Mouse (Mus musculus): Measurements from ENCODE around the gene Zfr2.

Gene Zfr2

DNA sequence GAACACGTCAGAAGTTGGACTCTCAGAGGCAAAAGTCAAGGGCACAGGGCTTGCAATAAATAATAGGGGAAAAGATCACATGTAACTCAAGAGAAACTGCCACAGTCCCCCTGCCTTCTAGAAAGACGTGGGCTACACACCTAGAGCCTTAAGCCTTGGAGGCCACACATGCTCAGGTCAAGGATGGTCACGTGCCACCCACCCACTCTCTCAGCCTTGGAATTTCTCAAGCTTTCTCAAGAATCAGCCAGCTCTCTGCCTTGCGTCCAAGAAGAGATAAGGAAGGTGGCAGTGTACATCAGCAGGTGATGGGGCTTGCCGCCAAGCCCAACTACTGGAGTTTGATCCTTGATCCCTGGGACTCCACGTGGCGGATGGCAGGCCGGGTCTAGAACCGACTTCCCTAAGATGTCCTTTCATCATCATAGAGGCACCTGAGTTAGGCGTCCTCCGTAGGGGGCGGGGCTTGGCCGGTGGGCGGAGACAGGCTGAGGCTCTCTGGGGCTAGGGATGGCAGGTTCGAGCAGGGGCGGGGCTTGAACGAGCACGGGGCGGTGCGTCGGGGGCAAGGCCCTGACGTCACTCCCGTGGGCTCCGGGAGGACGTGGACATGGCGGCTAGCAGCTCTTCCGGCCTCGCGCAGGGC lies at the start of gene Zfr2:
TSS of gene Zfr2 (plus strand) at position 576 of the 646 bp plus-strand sequence.
- DNase-seq (ENCODE audit: low spot score in 2 of 2) = peak; percentile 74 to 94

DNA sequence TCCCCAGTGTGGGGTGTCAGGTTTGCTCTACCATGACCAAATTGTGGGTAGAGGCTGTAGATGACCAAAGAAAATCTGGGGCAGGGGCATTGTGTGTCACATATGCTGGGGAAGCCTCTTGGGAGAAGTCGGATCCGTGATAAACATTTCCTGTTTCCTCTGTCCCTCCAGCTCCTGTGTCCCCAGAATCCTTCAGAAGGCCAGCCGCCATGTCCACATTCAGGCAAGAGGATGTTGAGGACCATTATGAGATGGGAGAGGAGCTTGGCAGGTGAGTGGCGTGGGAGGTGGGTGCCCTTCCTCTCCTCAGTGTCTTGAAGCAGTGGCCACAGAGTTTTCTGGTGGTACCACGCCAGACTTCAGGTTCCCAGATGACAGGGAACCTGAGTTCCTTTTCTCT lies 49.1 kb upstream of the Zfr2 start, which contains the start of gene 4930442H23Rik:
TSS of gene 4930442H23Rik (minus strand) at position 45 of the 400 bp plus-strand sequence.
- DNase-seq (ENCODE audit: low spot score in 2 of 2) = no peak

DNA sequence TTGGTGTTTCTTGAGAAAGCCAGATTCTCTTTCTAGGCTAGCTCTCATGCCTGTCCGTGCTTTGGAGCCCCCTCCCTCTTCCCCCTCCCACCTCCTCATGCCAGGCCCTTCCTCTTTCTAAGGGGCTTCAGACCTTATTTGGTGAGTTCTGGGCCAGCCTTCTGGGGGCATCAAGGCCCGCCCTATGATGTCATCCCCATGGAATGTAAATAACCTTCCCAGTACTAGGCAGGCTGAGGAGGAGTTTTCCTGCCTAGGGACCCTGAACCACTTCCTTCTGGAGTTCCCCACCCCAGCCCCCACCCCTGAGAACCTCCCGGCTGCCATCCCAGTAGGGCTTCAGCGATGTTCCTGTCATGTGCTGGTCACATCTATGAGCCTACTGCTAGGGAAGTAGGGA lies 48.2 kb upstream of the Zfr2 start:
- no peak for DNase-seq (ENCODE audit: low spot score in 2 of 2)

DNA sequence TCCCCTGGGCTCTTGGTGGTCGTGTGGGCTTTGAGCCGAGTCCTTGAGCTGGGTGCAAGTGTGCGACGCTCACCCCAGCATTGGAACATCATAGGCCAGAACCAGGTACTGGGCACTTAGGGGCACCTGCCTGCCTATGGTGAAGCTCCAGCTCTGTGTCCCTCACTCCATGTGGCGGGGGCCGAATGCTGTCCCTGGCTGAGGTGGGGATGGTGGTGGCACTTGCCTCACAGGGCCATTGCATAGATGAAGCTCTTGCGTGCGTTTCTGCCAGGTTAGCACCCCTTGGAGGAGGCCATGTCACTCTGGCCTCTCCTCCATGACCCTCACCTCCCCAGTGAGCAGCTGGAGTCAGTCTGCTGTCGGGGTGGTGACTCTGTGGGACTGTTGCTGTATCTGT lies 45.8 kb upstream of the Zfr2 start:
- no peak for DNase-seq (ENCODE audit: low spot score in 2 of 2)

DNA sequence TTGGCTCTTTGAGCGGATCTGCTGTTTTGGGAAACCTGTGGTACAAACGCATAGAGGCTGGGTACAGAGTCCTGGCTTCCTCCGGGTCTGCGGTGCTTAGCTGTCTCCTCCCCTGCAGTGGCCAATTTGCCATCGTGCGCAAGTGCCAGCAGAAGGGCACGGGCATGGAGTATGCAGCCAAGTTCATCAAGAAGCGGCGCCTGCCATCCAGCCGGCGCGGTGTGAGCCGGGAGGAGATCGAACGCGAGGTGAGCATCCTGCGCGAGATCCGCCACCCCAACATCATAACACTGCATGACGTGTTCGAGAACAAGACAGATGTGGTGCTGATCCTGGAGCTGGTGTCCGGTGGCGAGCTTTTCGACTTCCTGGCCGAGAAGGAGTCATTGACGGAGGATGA lies 43.1 kb upstream of the Zfr2 start:
- DNase-seq (ENCODE audit: low spot score in 2 of 2) = no peak

DNA sequence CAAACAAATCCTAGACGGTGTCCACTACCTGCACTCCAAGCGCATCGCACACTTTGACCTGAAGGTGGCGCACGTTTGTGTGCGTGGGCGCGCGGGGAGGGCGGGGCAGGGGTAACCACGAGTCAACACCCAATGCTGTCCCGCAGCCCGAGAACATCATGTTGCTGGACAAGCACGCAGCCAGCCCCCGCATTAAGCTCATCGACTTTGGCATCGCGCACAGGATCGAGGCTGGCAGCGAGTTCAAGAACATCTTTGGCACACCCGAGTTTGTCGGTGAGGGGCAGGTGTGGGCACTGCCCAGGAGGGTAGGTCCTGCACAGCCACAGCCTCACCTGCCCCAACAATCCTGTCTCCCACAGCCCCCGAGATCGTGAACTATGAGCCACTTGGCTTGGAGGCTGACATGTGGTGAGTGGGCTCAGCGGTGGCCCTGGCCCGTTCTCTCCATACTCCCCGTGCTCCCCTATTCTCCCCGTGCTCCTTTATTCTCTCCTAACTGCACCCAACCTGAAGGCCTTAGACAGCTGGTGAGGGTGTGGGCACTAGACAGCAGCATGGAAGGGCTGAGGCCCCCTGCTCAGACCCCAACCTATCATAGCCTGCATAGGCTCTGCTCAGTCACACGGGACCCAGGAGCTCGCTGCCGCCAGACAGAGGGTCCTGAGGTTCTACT lies 42.6 kb upstream of the Zfr2 start:
- peak in 1 of 2 experiments; percentile 58 for DNase-seq (ENCODE audit: low spot score in 2 of 2)

DNA sequence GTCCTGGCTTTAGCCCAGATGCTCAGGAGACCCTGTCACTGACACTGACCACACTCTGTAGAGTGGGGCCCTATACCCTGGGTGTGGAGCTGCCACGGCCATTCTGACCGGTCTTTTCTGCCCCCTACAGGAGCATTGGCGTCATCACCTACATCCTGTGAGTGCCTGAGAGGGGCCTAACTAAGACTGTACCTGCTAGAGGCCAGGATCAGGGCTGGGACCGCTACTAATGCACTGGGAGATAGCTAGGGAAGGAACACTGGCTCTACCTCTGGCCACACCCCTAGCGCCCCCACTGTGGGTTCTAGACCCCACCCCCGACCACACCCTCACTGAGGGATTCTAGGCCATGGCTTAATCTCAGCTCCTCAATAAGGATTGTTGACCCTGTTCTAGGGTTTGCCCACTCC lies 42.0 kb upstream of the Zfr2 start:
- no peak for DNase-seq (ENCODE audit: low spot score in 2 of 2)

DNA sequence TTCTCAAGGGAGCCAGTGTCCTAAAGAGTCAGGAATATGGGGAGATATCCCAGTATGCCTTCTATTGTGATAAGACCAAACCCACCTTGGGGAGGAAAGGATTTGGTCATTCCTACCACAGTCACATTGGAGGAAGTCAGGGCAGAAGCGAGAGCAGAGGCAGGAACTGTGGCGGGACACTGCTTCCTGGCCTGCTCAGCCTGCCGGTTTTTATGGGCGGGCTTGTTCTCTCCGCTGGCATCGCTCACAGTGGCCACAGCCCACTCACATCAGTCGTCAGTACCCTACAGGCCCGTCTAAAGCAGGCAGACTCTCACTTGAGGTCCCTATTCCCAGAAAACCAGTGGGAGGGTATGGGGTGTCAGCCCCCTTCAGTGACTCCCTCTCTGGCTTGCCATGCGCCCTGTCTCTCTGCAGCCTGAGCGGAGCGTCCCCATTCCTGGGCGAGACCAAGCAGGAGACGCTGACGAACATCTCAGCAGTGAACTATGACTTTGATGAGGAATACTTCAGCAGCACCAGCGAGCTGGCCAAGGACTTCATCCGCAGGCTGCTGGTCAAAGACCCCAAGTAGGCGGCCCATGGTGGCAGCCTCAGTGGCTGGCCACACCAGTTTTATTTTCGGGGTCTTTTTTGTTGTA lies 41.5 kb upstream of the Zfr2 start:
- no peak for DNase-seq (ENCODE audit: low spot score in 2 of 2)

DNA sequence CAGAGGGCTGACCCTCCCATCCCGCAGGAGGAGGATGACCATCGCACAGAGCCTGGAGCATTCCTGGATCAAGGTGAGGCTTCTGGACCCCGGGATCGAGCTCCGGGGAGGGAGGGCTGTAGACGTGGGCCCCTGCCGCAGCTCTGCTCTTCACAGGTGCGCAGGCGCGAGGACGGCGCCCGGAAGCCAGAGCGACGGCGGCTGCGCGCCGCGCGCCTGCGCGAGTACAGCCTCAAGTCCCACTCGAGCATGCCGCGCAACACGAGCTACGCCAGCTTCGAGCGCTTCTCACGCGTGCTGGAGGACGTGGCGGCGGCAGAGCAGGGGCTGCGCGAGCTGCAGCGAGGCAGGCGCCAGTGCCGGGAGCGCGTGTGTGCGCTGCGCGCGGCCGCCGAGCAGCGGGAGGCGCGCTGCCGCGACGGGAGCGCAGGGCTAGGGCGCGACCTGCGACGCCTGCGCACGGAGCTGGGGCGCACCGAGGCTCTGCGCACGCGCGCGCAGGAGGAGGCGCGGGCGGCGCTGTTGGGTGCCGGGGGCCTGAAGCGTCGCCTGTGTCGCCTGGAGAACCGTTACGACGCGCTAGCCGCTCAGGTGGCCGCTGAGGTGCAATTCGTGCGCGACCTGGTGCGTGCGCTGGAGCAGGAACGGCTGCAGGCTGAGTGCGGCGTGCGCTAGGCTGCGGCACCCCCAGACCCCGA lies 40.5 kb upstream of the Zfr2 start:
- DNase-seq (ENCODE audit: low spot score in 2 of 2) = peak; percentile 73 to 85

DNA sequence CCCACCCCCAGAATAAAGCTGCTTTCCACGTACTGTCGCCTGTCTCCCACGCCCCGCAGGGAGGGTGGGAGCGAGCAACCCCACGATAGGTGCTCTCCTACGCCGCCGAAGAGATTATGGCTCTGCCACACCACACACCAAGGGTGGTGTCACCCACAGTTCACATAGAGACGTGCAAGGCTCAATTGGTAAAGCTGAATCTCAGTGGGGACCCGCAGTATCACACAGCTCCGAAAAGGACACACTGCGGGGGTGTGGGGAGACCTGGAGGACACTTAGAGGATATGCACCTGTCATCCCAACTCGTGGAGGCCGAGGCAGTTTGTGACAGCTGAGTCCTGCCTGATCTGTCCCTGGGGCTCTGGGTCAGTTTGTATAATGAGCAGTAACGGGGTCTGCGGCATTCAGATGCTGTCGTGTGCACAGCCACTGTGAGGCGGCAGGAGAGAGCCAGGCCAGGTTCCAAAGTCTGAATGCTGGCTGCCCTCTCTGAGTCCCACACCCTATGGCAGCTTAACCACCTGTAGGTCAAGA lies 39.9 kb upstream of the Zfr2 start:
- DNase-seq (ENCODE audit: low spot score in 2 of 2) = no peak

DNA sequence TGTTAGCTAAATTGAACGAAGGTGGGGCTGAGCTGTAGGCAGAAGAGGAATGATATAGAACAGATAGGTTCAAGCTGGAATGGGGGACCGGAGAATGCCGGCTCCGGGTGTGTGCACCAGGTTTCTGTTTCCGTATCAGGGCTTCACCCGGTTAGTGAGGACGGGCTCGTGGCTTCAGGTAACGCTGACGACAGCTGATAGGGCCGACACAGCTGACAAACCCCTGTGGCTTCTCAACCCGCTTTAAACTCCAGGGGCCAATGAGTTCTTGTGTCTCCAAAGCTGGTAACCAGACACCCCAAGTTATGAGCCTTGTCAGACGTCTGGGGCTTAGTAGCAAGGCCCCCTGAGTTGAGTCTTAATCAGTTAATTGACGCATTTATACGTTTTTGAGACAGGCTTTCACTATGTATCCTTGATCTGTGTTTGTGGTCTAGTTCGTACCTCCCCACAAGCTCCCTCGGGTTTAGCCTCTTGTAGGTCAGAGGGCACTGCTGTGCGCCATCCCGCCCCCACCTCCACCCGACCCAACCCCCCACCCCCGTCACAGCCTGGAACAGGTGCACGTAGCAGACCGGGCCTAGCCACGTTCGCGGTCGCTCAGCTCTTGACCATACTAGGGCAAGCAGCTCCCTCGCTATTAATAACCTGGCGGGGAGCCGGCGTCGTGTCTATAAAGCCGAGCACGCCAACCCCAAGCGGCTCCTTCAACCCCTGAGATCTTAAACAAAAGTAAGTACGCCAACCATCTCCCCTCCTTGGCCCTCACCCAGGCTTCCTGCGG lies 38.8 kb upstream of the Zfr2 start:
- peak in 1 of 2 experiments; percentile 64 for DNase-seq (ENCODE audit: low spot score in 2 of 2)

DNA sequence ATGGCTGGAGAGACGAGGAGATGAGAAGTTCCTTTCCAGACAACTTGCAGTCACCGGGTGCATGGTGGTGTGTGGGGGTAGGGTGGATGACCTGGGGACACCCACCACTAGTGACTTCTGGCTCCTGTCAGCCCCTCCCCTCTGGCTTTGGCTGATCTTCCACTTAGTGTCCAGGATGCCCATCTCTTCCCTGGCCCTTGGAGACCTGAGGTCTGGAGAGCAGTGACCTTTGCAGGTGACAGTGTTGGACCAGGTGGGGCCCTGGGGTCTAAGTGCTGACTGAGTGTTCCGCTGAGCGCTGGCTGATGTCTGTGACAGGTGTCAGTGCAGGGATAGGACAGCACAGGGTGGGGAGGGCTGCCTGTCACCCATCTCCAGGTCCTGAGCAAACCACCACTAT lies 37.7 kb upstream of the Zfr2 start:
- DNase-seq (ENCODE audit: low spot score in 2 of 2) = no peak

DNA sequence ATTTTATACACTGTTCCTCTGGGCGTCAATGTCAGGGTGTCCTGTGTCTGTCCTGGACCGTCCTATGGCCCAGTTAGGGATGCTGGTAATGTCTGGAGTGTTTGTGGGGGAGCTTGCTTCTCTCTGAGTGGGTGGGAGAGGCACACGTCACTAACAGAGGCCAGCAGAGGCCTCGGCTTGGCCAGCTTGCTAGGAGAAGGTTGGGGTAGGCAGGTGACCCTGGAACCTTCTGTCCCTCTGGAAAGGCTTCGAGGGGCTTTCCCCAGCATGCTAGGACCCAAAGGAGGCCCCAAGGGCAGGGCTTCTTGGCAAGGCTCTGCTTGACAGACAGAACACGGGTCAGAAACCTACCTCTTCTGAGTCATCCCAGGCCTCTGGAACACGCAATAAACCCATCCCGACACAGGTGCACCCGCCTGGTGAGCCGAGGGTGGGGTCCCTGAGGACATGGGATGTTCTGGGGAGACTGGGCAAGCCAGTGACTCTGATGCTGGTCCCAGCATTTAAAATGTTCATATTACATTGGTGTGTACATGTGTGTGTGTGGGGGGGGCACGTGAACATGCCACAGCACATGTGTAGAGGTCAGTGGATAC lies 36.4 kb upstream of the Zfr2 start:
- DNase-seq (ENCODE audit: low spot score in 2 of 2) = no peak

DNA sequence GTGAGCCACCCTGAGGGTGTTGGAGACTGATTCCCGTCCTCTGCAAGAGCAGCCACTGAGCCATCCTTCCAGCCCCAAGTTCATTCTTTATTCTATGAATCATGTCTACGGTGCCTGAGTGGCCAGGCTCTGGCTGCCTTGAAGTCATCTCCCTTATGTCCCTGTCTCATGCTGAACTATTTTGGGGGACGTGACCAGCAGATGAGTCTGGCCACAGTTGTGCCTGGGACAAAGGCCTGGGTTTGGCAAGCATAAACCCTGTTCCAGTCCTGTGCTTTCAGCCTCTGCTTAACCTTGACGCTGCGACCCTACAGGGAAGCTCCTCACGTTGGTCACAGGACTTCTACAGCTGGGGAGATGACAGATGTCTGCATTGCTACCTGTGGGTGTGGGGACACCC lies 35.6 kb upstream of the Zfr2 start:
- no peak for DNase-seq (ENCODE audit: low spot score in 2 of 2)

DNA sequence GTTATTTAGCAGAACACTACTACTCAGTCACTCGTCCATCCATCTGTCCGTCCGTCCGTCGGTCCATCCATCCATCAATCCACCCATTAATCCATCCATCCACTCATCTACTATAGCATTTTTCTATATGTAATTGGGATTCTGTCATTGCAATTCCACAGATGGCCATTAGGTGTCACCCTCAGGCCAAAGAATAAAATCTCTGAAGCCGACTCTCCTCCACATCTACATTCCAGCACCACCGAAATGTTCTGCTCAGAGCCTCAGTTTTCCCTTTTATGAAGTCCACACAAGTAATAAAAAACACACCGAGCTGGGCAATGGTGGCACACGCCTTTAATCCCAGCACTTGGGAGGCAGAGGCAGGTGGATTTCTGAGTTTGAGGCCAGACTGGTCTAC lies 34.7 kb upstream of the Zfr2 start:
- peak; percentile 54 to 77 for DNase-seq (ENCODE audit: low spot score in 2 of 2)

DNA sequence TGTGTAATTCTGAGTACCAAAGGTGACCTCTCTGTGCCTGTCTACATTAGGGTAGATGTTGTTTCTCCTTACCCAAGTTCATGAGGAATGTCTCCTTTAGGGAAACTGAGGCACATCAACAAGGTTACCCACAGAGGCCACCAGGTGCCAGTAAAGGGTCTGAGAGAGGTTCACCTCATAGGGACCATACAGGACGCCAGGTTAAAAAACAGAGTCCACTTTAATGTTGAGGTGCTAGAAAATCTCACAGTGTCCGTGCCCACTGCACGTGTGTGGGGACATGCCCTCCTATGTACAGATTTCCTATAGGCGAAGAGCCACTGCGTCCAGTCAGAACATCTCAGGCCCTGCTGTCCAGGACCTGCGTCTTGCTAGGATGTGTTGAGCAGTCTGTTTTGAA lies 34.0 kb upstream of the Zfr2 start:
- DNase-seq (ENCODE audit: low spot score in 2 of 2) = no peak

DNA sequence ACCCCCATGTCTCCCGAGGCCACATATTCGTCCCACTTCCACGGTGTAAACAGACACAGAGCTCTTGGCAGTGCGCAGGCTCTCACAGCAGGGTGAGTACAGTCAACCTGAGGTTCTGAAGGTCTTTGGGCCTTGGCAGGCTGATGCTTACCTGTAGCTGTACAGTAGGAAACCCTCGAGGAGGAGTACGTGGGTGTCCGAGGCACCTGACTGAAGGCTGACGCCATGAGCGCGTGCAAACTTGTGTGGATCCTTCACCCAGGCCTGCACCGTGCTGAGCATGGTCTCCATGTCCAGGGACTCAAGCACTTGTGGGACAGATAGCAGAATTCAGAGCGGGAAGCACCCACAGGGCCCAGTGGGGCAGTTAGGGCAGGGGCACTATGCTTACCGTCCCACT lies 32.8 kb upstream of the Zfr2 start:
- DNase-seq (ENCODE audit: low spot score in 2 of 2) = no peak

DNA sequence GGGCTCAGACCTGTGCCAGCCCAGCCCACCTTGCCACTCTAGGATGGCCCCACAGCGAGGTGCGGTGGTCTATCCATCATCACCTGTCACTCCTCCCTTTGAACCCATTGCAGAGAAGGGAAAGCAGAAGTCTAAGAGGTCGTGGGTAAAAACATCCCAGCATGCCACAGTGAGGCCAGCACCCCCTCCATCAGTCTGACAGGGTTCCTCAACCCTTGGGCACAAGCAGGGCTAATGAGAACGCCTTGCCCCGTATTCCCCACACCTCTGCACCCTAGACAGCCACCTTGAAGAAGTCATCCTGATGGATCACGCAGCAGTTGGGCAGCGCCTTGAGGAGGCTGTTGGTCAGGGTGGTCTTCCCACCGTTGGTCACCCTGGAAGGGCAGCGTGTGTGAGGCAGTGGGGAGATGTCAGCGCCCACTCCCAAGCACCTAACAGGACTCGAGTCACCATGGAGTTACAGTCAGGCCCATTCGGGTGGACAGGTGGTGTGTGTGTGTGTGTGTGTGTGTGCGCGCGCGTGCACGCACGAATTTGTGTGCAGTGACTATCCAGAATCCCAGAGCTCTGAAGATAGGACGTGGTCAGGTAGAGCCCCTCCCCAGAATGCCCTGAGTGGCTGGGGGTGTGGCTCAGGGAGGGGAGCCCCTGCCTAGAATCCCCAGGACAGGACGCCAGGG lies 32.2 kb upstream of the Zfr2 start:
- DNase-seq (ENCODE audit: low spot score in 2 of 2) = no peak

DNA sequence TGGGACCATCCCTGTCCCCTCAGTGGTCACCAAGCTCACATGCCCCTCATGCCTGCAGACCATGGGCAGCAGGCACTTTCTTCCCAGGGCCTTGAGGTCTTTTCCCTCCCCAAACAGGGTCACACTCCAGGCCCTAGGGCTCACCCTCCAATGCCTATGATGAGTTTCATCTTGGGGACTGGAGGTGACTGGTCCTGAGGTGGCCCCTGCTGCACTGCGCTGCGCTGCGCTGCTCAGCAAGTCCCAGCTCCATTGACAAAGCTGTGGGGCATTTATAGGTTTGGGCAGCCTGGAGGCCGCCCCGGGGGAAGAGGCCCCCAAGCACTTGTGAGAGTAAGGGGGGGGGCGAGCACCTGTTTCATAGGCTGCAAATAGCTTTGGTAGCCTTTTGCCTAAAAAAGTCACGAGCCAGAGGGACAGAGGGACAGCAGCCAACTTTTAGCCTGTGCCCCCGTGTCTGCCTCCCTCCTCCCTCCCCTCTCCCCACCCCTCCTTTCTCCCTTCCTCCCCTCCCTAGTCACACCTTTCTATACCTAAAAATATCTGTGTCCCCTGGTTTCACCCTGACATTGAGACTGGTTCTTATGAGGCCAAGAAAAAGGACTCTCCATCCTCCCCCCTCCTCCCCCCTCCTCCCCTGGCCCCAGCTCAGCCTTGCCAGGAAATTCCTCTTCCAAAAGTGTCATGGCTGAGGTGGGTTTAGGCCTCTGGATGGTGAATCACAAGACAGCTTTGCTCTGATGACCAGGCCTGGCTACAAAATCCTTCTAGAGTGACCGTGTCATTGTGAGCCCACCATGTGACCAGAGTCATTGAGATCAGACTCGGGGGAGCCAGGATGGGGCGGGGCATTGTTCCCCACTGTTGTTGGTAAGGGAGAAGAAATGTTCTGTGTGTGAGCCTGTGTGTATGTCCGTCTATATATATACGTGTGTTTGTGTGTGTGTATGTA lies 30.9 kb upstream of the Zfr2 start, which contains the start of gene Nmrk2:
TSS of gene Nmrk2 (minus strand) at position 245 of the 952 bp plus-strand sequence.
- no peak for DNase-seq (ENCODE audit: low spot score in 2 of 2)
